Mouse (Mus musculus) testis, adult 2 months (tissue): Measurements from ENCODE around the gene Fam214b. TPM values are rescaled to one million over a fixed set of nuclear protein-coding genes. Genes with fewer than 3 reads are reported as not detected.
A peak's percentile ranks its signal among the peaks of the same experiment; 100 is the strongest.

Experiments used
- H3K27ac ChIP-seq: fragments of 200-500 bp; 2 replicates; pipeline ENCODE4 v1.5.1; 2012; ENCODE audit warnings: low read depth, low read length; ENCODE audit not compliant: control insufficient read depth, insufficient read depth
- H3K27me3 ChIP-seq: fragments of 200-500 bp; 2 replicates; pipeline ENCODE4 v1.6.1; 2012; ENCODE audit warnings: mild to moderate bottlenecking, low read length, moderate library complexity; ENCODE audit not compliant: control insufficient read depth, insufficient read depth
- H3K36me3 ChIP-seq: fragments of 200-500 bp; 2 replicates; pipeline ENCODE4 v1.6.1; 2012; ENCODE audit warnings: mild to moderate bottlenecking, low read length; ENCODE audit not compliant: control insufficient read depth, insufficient read depth
- H3K4me1 ChIP-seq: fragments of 200-500 bp; 2 replicates; pipeline ENCODE4 v1.6.1; 2012; ENCODE audit warnings: low read length; ENCODE audit not compliant: control insufficient read depth, insufficient read depth
- H3K4me3 ChIP-seq: fragments of 200-500 bp; 2 replicates; pipeline ENCODE4 v1.5.1; 2012; ENCODE audit warnings: low read depth, mild to moderate bottlenecking, low read length, moderate library complexity, mixed read lengths; ENCODE audit not compliant: control insufficient read depth
- CTCF ChIP-seq: fragments of 200-500 bp; IDR thresholded peaks from 2 replicates; pipeline ENCODE4 v1.5.1; 2012; ENCODE audit warnings: low read depth, mild to moderate bottlenecking, inconsistent platforms, low read length, moderate library complexity; ENCODE audit not compliant: control insufficient read depth, insufficient read depth, insufficient replicate concordance
- POLR2A ChIP-seq: fragments of 200-500 bp; IDR thresholded peaks from 2 replicates; pipeline ENCODE4 v1.6.1; 2012; ENCODE audit warnings: low read depth, mild to moderate bottlenecking, inconsistent platforms, low read length, moderate library complexity; ENCODE audit not compliant: control insufficient read depth
- polyA plus RNA-seq: library from polyadenylated mRNA; depleted of rRNA; stranded (reverse); fragments of >200 nt; gene quantifications from 2 replicates; pipeline ENCODE4 v1.2.3, GENCODE M21; 2012

Fam214b gene
- polyA plus RNA-seq, 1 experiment, result 41.4 TPM

GRCm38 (mm10) chr4:43019641-43020465 is 26.2 kb downstream of the Fam214b start:
- Histone ChIP-seq H3K27ac (peak overlapping the region; percentile 54), H3K4me3 (peak overlapping the region; percentile 61), H3K27me3 (no peaks in the 10 kb centered on the region), H3K4me1 (peaks cover 21% of the 10 kb centered on the region), H3K36me3 (no peaks in the 10 kb centered on the region; the same call in 1 of the 2 replicates)
- TF ChIP-seq CTCF (no peak), POLR2A (0 out of 2 replicates have a peak, but pooled peaks have one; percentile 15)

GRCm38 (mm10) chr4:43019176-43019575 is 26.8 kb downstream of the Fam214b start:
- H3K36me3 ChIP-seq, result no peaks in the 10 kb centered on the region; the same call in 1 of the 2 replicates

GRCm38 (mm10) chr4:43018156-43018555 is 27.9 kb downstream of the Fam214b start:
- peaks cover 16% of the 10 kb centered on the region for H3K4me1 ChIP-seq
- no peak overlapping the region for H3K4me3 ChIP-seq
- no peak overlapping the region for H3K27ac ChIP-seq
- no peak for TF ChIP-seq POLR2A
- TF ChIP-seq CTCF, result no peak
- H3K36me3 ChIP-seq, result no peaks in the 10 kb centered on the region; the same call in 1 of the 2 replicates
- no peaks in the 10 kb centered on the region for H3K27me3 ChIP-seq

More at GRCm38 (mm10) chr4:43019176-43019575, 26.8 kb downstream of the Fam214b start:
- TF ChIP-seq CTCF (no peak), POLR2A (no peak)
- Histone ChIP-seq H3K4me1 (peaks cover 16% of the 10 kb centered on the region), H3K27me3 (no peaks in the 10 kb centered on the region), H3K27ac (no peak overlapping the region; the same call in 1 of the 2 replicates), H3K4me3 (peak overlapping the region; percentile 61)

- no peak overlapping the region for H3K4me3 ChIP-seq
- H3K27me3 ChIP-seq, result no peaks in the 10 kb centered on the region
- TF ChIP-seq CTCF, result no peak
- H3K27ac ChIP-seq, result no peak overlapping the region
- peaks cover 12% of the 10 kb centered on the region for H3K4me1 ChIP-seq
- peaks cover 4% of the 10 kb centered on the region for H3K36me3 ChIP-seq
These were observed 33.9 kb downstream of the Fam214b start for GRCm38 (mm10) chr4:43012091-43012490.

GRCm38 (mm10) chr4:43010161-43011038 is 35.6 kb downstream of the Fam214b start, which contains the start of gene Fancg:
Gene Fancg, minus strand, starts transcription at chr4:43010506.
- peak; percentile 11; the same call in 1 of the 2 replicates for TF ChIP-seq CTCF
- TF ChIP-seq POLR2A, result peak; percentile 97
- peaks cover 4% of the 10 kb centered on the region for H3K36me3 ChIP-seq
- H3K27me3 ChIP-seq, result no peaks in the 10 kb centered on the region
- peaks cover 12% of the 10 kb centered on the region for H3K4me1 ChIP-seq
- H3K4me3 ChIP-seq, result peak within 1 kb of the TSS; percentile 100
- peak within 1 kb of the TSS; percentile 100 for H3K27ac ChIP-seq

- H3K36me3 ChIP-seq, result peaks cover 4% of the 10 kb centered on the region
- H3K4me3 ChIP-seq, result no peak overlapping the region
- H3K4me1 ChIP-seq, result peaks cover 16% of the 10 kb centered on the region
- no peaks in the 10 kb centered on the region for H3K27me3 ChIP-seq
- no peak overlapping the region for H3K27ac ChIP-seq
- TF ChIP-seq CTCF (no peak), POLR2A (no peak)
These were observed 40.3 kb downstream of the Fam214b start for GRCm38 (mm10) chr4:43005765-43006164.

GRCm38 (mm10) chr4:43004951-43005350 is 41.1 kb downstream of the Fam214b start:
- no peaks in the 10 kb centered on the region for H3K27me3 ChIP-seq
- TF ChIP-seq CTCF, result no peak
- TF ChIP-seq POLR2A, result no peak
- no peak overlapping the region for H3K27ac ChIP-seq
- H3K4me3 ChIP-seq, result no peak overlapping the region
- H3K4me1 ChIP-seq, result peaks cover 18% of the 10 kb centered on the region
- peaks cover 3% of the 10 kb centered on the region for H3K36me3 ChIP-seq
